Mouse (Mus musculus) hindbrain, postnatal 0 days (tissue): Measurements from ENCODE around the gene Nup214. TPM values are rescaled to one million over a fixed set of nuclear protein-coding genes. Genes with fewer than 3 reads are reported as not detected.

Experiments used
- ATAC-seq: fragments of 200-750 bp; cut with Nextera tagmentation; 2 replicates; pipeline ENCODE4 v1.8.0; 2017; ENCODE audit warnings: mild to moderate bottlenecking, moderate TSS enrichment, moderate library complexity
- DNase-seq: peaks from one replicate; pipeline ENCODE4 v3.0.0-alpha.2; 2015; ENCODE audit warnings: low spot score
- H3K27ac ChIP-seq: fragments of 300-500 bp; sonication (generic); 2 replicates; pipeline ENCODE4 v1.5.1; 2014; ENCODE audit warnings: mild to moderate bottlenecking
- H3K27me3 ChIP-seq: fragments of 300-500 bp; sonication (generic); 2 replicates; pipeline ENCODE4 v1.6.1; 2014; ENCODE audit warnings: low read length, mixed read lengths; ENCODE audit not compliant: insufficient read depth
- H3K36me3 ChIP-seq: fragments of 300-500 bp; sonication (generic); 2 replicates; pipeline ENCODE4 v1.6.1; 2014; ENCODE audit warnings: low read length, mixed read lengths; ENCODE audit not compliant: insufficient read depth
- H3K4me1 ChIP-seq: fragments of 300-500 bp; sonication (generic); 2 replicates; pipeline ENCODE4 v1.6.1; 2014; ENCODE audit warnings: antibody characterized with exemption, low read length, mixed read lengths; ENCODE audit not compliant: insufficient read depth
- H3K4me2 ChIP-seq: fragments of 300-500 bp; sonication (generic); 2 replicates; pipeline ENCODE4 v1.6.1; 2014; ENCODE audit warnings: low read depth, mild to moderate bottlenecking, low read length, moderate library complexity, mixed read lengths
- H3K4me3 ChIP-seq: fragments of 300-500 bp; sonication (generic); 2 replicates; pipeline ENCODE4 v1.5.1; 2014; ENCODE audit warnings: low read length
- H3K9ac ChIP-seq: fragments of 300-500 bp; sonication (generic); replicated peaks from 2 replicates; pipeline ENCODE4 v1.6.1; 2014; ENCODE audit warnings: mild to moderate bottlenecking, low read length, moderate library complexity, mixed read lengths
- H3K9me3 ChIP-seq: fragments of 300-500 bp; sonication (generic); 2 replicates; pipeline ENCODE4 v1.6.1; 2016; ENCODE audit warnings: low read length, mixed read lengths
- CTCF ChIP-seq: IDR thresholded peaks from 2 replicates; pipeline ENCODE4 v1.5.1; 2016; ENCODE audit warnings: antibody characterized with exemption, control low read depth, low read depth
- WGBS: fragments of 180-500 bp; shearing (Covaris S2); extraction: QIAGEN DNeasy Blood & Tissue Kit; methylation state at CpG from one replicate; pipeline ENCODE4 v1.1.7; 2014; 5-methylcytosine and 5-hydroxymethylcytosine counted together
- polyA plus RNA-seq: library from polyadenylated mRNA; unstranded; fragments of >200 nt; fragmentation: Nextera tagmentation; extraction: Ambion mirVana; gene quantifications from 2 replicates; pipeline ENCODE4 v1.2.1, GENCODE M21; 2015
- total RNA-seq: library from RNA; depleted of rRNA; stranded (reverse); fragments of >200 nt; gene quantifications from 2 replicates; pipeline ENCODE4 v1.2.3, GENCODE M21; 2014; rRNA removed

Nup214 gene
- total RNA-seq, result 26.2 and 29.3 TPM in 2 replicates
- 65.3 and 67.4 TPM in 2 replicates for polyA plus RNA-seq

- TF ChIP-seq CTCF, result no peak; the same call in 1 of the 2 replicates
- H3K4me2 ChIP-seq, result peak within 1 kb of the TSS; percentile 92
- H3K9ac ChIP-seq, result peak within 1 kb of the TSS; percentile 96
- H3K4me1 ChIP-seq, result peaks cover 10% of the 10 kb centered on the region
- H3K27me3 ChIP-seq, result no peaks in the 10 kb centered on the region
- peak within 1 kb of the TSS; percentile 94 for H3K4me3 ChIP-seq
- ATAC-seq (peak; percentile 99), DNase-seq (peak; percentile 100)
- peaks cover 17% of the 10 kb centered on the region for H3K36me3 ChIP-seq
- under 1% methylated on average over 60 of the region's 60 CpGs for WGBS
- H3K9me3 ChIP-seq, result no peaks in the 10 kb centered on the region
- peak within 1 kb of the TSS; percentile 78 for H3K27ac ChIP-seq
These were observed at the start of gene Nup214 for GRCm38 (mm10) chr2:31974141-31974808. TSS of gene Nup214 (plus strand) at chr2:31974436.

DNA sequence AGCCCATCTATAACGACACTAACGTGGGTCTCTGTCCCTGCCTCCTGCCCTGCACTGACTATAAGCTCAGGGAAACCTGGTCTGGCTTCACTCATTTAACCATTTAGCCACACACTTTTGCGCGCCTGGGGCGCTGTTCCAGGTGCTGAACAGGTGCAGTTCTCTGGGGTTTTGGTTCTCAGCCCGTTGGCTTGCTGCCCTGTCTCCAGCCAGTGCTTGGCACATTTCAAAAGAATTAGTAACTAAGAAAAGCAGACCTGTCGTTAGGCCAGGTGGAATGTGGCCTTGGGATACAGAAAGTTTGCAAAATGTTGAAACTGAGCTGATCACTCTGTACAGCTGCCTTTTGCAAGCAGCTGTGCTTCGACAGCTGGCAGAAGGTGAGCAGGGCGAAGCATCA, 49.4 kb upstream of the Nup214 start:
- no peak for TF ChIP-seq CTCF
- H3K27me3 ChIP-seq, result no peaks in the 10 kb centered on the region
- H3K9ac ChIP-seq, result no peak overlapping the region
- H3K27ac ChIP-seq, result no peak overlapping the region
- H3K9me3 ChIP-seq, result no peaks in the 10 kb centered on the region
- no peak for DNase-seq
- H3K4me1 ChIP-seq, result no peaks in the 10 kb centered on the region
- no peak for ATAC-seq
- H3K36me3 ChIP-seq, result no peaks in the 10 kb centered on the region
- 22% methylated on average over 9 of the region's 9 CpGs for WGBS
- no peak overlapping the region for H3K4me3 ChIP-seq
- H3K4me2 ChIP-seq, result no peak overlapping the region

DNA sequence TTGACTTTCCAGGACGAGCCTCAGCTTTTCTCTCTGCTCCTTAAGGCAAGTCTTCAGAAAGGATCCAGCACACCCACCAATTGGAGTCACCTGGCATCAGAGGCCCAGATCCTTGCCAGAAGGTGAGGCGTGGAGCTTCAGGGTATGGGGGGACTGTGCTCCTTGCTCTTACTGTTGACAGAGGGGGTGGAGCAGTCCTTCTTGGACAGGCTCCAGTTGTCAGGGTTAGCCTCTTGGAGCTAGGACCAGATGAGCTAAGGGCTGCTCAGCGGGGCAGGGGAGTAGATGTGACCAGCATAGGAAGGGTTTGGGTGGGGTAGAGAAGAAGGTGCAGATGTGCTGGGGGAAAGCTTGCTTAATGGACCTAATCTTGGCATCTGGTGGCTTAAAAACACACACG, 48.3 kb upstream of the Nup214 start:
- TF ChIP-seq CTCF, result no peak
- H3K27me3 ChIP-seq, result no peaks in the 10 kb centered on the region
- 54% methylated on average over 4 of the region's 4 CpGs for WGBS
- no peak overlapping the region for H3K27ac ChIP-seq
- no peaks in the 10 kb centered on the region for H3K4me1 ChIP-seq
- H3K4me3 ChIP-seq, result no peak overlapping the region
- DNase-seq, result no peak
- H3K9ac ChIP-seq, result no peak overlapping the region
- no peak overlapping the region for H3K4me2 ChIP-seq
- ATAC-seq, result no peak
- no peaks in the 10 kb centered on the region for H3K36me3 ChIP-seq
- no peaks in the 10 kb centered on the region for H3K9me3 ChIP-seq

DNA sequence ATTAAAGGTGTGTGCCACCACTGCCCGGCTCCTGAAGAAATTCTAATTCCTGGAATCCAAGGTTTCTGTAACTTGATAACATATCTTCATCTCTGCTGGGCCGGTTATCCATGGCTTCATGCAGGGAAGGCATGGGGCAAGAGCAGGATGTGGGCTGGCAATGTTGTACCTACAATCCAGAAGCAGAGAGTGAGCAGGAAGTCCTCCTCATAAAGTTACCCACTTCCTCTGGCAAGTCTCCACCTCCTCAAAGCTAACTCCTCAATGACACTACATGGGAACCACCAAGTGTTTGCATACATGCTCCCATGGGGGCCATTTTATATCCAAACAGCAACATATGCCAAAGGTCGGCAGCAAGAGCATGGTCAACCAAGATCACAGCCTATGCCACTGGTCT, 44.6 kb upstream of the Nup214 start:
- TF ChIP-seq CTCF, result no peak
- H3K4me2 ChIP-seq, result no peak overlapping the region
- H3K27ac ChIP-seq, result no peak overlapping the region
- no peaks in the 10 kb centered on the region for H3K4me1 ChIP-seq
- H3K4me3 ChIP-seq, result no peak overlapping the region
- no peak overlapping the region for H3K9ac ChIP-seq
- no peaks in the 10 kb centered on the region for H3K36me3 ChIP-seq
- no peaks in the 10 kb centered on the region for H3K27me3 ChIP-seq
- WGBS, result 82% methylated on average over 3 of the region's 3 CpGs
- no peaks in the 10 kb centered on the region for H3K9me3 ChIP-seq
- DNase-seq (no peak), ATAC-seq (no peak)

GRCm38 (mm10) chr2:31934551-31934950, 39.7 kb upstream of the Nup214 start:
- H3K27me3 ChIP-seq, result no peaks in the 10 kb centered on the region
- 39% methylated on average over 4 of the region's 4 CpGs for WGBS
- H3K9ac ChIP-seq, result no peak overlapping the region

DNA sequence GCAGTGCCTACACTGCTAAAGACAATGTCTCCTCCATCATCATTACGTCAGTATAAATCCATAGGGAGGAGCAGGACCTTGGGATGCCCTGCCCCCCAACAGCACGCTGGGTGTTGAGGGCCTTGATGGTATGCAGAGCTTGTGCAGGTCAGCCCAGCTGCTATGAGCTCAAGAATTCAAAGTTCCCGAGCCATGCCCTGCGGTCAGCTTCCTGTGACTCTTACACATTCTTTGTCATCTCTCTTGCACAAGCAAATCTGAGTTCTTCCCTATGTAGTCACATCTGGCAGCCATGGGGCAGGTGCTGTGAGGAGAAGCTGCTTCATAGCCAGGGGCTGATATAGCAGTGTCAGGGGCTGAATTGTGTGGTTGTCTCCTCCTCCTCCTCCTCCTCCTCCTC, 39.2 kb upstream of the Nup214 start:
- no peaks in the 10 kb centered on the region for H3K36me3 ChIP-seq
- DNase-seq (no peak), ATAC-seq (no peak)
- H3K9me3 ChIP-seq, result no peaks in the 10 kb centered on the region
- H3K4me3 ChIP-seq, result no peak overlapping the region
- H3K4me1 ChIP-seq, result no peaks in the 10 kb centered on the region
- no peak overlapping the region for H3K27ac ChIP-seq
- no peak for TF ChIP-seq CTCF
- H3K9ac ChIP-seq, result no peak overlapping the region
- no peaks in the 10 kb centered on the region for H3K27me3 ChIP-seq
- WGBS, result 54% methylated on average over 4 of the region's 4 CpGs
- H3K4me2 ChIP-seq, result no peak overlapping the region

More at GRCm38 (mm10) chr2:31934551-31934950, 39.7 kb upstream of the Nup214 start:
- H3K27ac ChIP-seq, result no peak overlapping the region
- no peak overlapping the region for H3K4me3 ChIP-seq
- H3K4me1 ChIP-seq, result no peaks in the 10 kb centered on the region
- ATAC-seq, result no peak
- TF ChIP-seq CTCF, result no peak
- no peaks in the 10 kb centered on the region for H3K9me3 ChIP-seq
- no peak for DNase-seq
- no peak overlapping the region for H3K4me2 ChIP-seq
- H3K36me3 ChIP-seq, result no peaks in the 10 kb centered on the region

- H3K4me2 ChIP-seq, result no peak overlapping the region
- H3K4me1 ChIP-seq, result no peaks in the 10 kb centered on the region
- no peaks in the 10 kb centered on the region for H3K36me3 ChIP-seq
- H3K27me3 ChIP-seq, result no peaks in the 10 kb centered on the region
- no peak for DNase-seq
- no peak overlapping the region for H3K9ac ChIP-seq
- no peak overlapping the region for H3K4me3 ChIP-seq
- WGBS, result 82% methylated on average over 1 of the region's 1 CpGs
- no peak for ATAC-seq
- TF ChIP-seq CTCF, result no peak
- H3K27ac ChIP-seq, result no peak overlapping the region
- no peaks in the 10 kb centered on the region for H3K9me3 ChIP-seq
These were observed 35.9 kb upstream of the Nup214 start for GRCm38 (mm10) chr2:31938298-31938697.
